Comparison of ENCODE assay signal across 32 mouse cellular contexts in genomic region chr13:40946513-40946912, GRCm38 (mm10). TPM values are rescaled to one million over a fixed set of nuclear protein-coding genes. Genes with fewer than 3 reads are reported as not detected.
DNase-seq lines count a peak whose midpoint lies in the region; ATAC-seq lines count a peak whose summit lies in the region.
"Had no signal": no experiment of that assay in that cellular context is flagged by ENCODE, and none has a peak within 500 bp of the region (broad histone marks: within the 10 kb centered on the region; RNA-seq: fewer than 3 reads in every experiment).

No protein-coding gene starts in this region.

- WGBS in forebrain, embryonic 10.5 days = 81% methylated on average over 3 of the region's 3 CpGs

- H3K9me3 ChIP-seq in forebrain, embryonic 10.5 days = no peaks in the 10 kb centered on the region
- H3K9me3 ChIP-seq: heart, embryonic 10.5 days; heart, embryonic 15.5 days; limb, embryonic 10.5 days; limb, embryonic 15.5 days; megakaryocyte, embryonic 14.5 days; midbrain, embryonic 12.5 days had no signal

- peak; percentile 71 for DNase-seq in heart, adult 11 months
- no peak for DNase-seq in heart, postnatal 10 days
- DNase-seq in 3T3-L1 (ENCODE audit: low read depth, low spot score) (peak; percentile 51), adipocyte (ENCODE audit: low spot score) (peak; percentile 79)
- no peak for DNase-seq in cerebellum, postnatal 25 days
- DNase-seq in forebrain, embryonic 10.5 days (ENCODE audit: extremely low spot score, low spot score) = no peak
- no peak for DNase-seq in right cerebral cortex, postnatal 36 days (ENCODE audit: low spot score in 2 of 2)
- DNase-seq: adrenal gland, postnatal 14 days; B cell, adult 2 months; cerebellum, adult 11 months; cerebellum, adult 9-10 months; gastrocnemius, adult 2 months; heart, postnatal 36 days; kidney, adult 9 months; kidney, postnatal 10 days; lung, adult 2 months; lung, postnatal 14 days; right cerebral cortex, postnatal 25 days; spleen, adult 18-20 months; thymus, postnatal 25 days had no signal

- H3K27ac ChIP-seq in forebrain, embryonic 10.5 days = no peak overlapping the region
- H3K27ac ChIP-seq: gastrocnemius, adult 2 months; heart, embryonic 10.5 days; heart, embryonic 15.5 days; hindbrain, embryonic 14.5 days; limb, embryonic 10.5 days; limb, embryonic 15.5 days; midbrain, embryonic 12.5 days had no signal

- intact Hi-C loops in heart, postnatal 10 days (cut with DNase I) = no loop called here

- H3K27me3 ChIP-seq in forebrain, embryonic 10.5 days (ENCODE audit: poor library complexity, severe bottlenecking) = no peaks in the 10 kb centered on the region
- H3K27me3 ChIP-seq: heart, embryonic 15.5 days; limb, embryonic 15.5 days; midbrain, embryonic 12.5 days had no signal

- no peak overlapping the region for H3K4me3 ChIP-seq in forebrain, embryonic 10.5 days
- H3K4me3 ChIP-seq: erythroblast, embryonic 14.5 days; gastrocnemius, adult 2 months; heart, embryonic 10.5 days; heart, embryonic 15.5 days; limb, embryonic 10.5 days; limb, embryonic 15.5 days; megakaryocyte, embryonic 14.5 days; midbrain, embryonic 12.5 days had no signal

- peaks cover 13% of the 10 kb centered on the region for H3K4me1 ChIP-seq in forebrain, embryonic 10.5 days

- H3K36me3 ChIP-seq in forebrain, embryonic 10.5 days (replicated peaks) = no peaks in the 10 kb centered on the region
- H3K36me3 ChIP-seq: heart, embryonic 10.5 days; heart, embryonic 15.5 days; limb, embryonic 10.5 days; limb, embryonic 15.5 days; midbrain, embryonic 12.5 days had no signal

- ATAC-seq in hematopoietic stem cell, adult 5-6 weeks (replicated peaks in 1 of 2; ENCODE audit: insufficient read depth in 1 of 2, low FRiP score in 2 of 2, low TSS enrichment in 1 of 2, low read depth in 1 of 2, poor library complexity in 2 of 2, severe bottlenecking in 2 of 2) = peak; percentile 18 to 50; a peak in 3 of 4 replicates
- ATAC-seq: activated CD4-positive, CD25-positive, alpha-beta regulatory T cell, adult 4 months; forebrain, embryonic 16.5 days; intestine, postnatal 0 days had no signal

RNA-seq across cellular contexts. Expression of gene Pak1ip1, which starts 54.3 kb away (rescaled TPM):
- 10 to 100 TPM; 30.2 to 33.4 TPM for total RNA-seq in heart, postnatal 10 days (2021)
- 94.5 and 95.9 TPM in 2 replicates for total RNA-seq in hematopoietic stem cell, adult 5-6 weeks (2017)
- 87.6 and 87.9 TPM in 2 replicates for polyA plus RNA-seq in forebrain, embryonic 10.5 days (2016; fragmentation: Nextera tagmentation; extraction: Ambion mirVana)

Comparison
In these comparisons a context has a peak if more than half of its experiments do, and no peak if none do; other contexts are left out.
1. DNase-seq: peak in heart, adult 11 months (single experiment), 3T3-L1 (single experiment) and adipocyte (single experiment); none in heart, postnatal 10 days (0 of 2), cerebellum, postnatal 25 days (0 of 2), forebrain, embryonic 10.5 days (single experiment) and right cerebral cortex, postnatal 36 days (0 of 2).